Mouse (Mus musculus) liver, adult 2 months (tissue): ENCODE measurements at regions not wholly inside any gene's neighbourhood (a gene's known extent, or its start where the extent isn't known, plus 50 kb on each side); places are given as distances from the start of the nearest gene placed in this dataset.

Source experiments
- CTCF ChIP-seq: fragments of 200-500 bp; IDR thresholded peaks from 2 replicates; pipeline ENCODE4 v1.5.1; 2011; ENCODE audit warnings: low read depth, low read length, control low read depth
- POLR2A ChIP-seq: fragments of 200-500 bp; IDR thresholded peaks from 2 replicates; pipeline ENCODE4 v1.6.1; 2011; ENCODE audit warnings: low read length, control low read depth; ENCODE audit not compliant: insufficient read depth; ENCODE audit errors: extremely low read depth

- TF ChIP-seq CTCF (no peak), POLR2A (no peak)
These were observed 440.8 kb upstream of the Tshz3 start for GRCm38 (mm10) chr7:36257102-36257501.
